Mouse (Mus musculus) liver, embryonic 13.5 days (tissue): ENCODE data around the gene Ninj2. TPM values are rescaled to one million over a fixed set of nuclear protein-coding genes. Genes with fewer than 3 reads are reported as not detected.
A peak's percentile ranks its signal among the peaks of the same experiment; 100 is the strongest.

ENCODE experiments used
- ATAC-seq: fragments of 200-750 bp; cut with Nextera tagmentation; 2 replicates; pipeline ENCODE4 v1.8.0; 2017; ENCODE audit warnings: low read depth, mild to moderate bottlenecking, moderate number of reproducible peaks, moderate library complexity
- DNase-seq: peaks from one replicate; pipeline ENCODE4 v3.0.0; 2022
- H3K27ac ChIP-seq: fragments of 300-500 bp; sonication (generic); 2 replicates; pipeline ENCODE4 v1.5.1; 2015; ENCODE audit warnings: moderate library complexity, mild to moderate bottlenecking, inconsistent platforms
- H3K27me3 ChIP-seq: fragments of 300-500 bp; sonication (generic); 2 replicates; pipeline ENCODE4 v1.6.1; 2015; ENCODE audit warnings: mild to moderate bottlenecking, inconsistent platforms
- H3K36me3 ChIP-seq: fragments of 300-500 bp; sonication (generic); 2 replicates; pipeline ENCODE4 v1.6.1; 2015; ENCODE audit warnings: mild to moderate bottlenecking, inconsistent platforms
- H3K4me1 ChIP-seq: fragments of 300-500 bp; sonication (generic); replicated peaks from 2 replicates; pipeline ENCODE4 v1.6.1; 2015; ENCODE audit warnings: inconsistent platforms
- H3K4me2 ChIP-seq: fragments of 300-500 bp; sonication (generic); 2 replicates; pipeline ENCODE4 v1.6.1; 2015; ENCODE audit warnings: inconsistent platforms, mild to moderate bottlenecking, moderate library complexity
- H3K4me3 ChIP-seq: fragments of 300-500 bp; sonication (generic); replicated peaks from 2 replicates; pipeline ENCODE4 v1.5.1; 2015; ENCODE audit warnings: mild to moderate bottlenecking, inconsistent platforms
- H3K9ac ChIP-seq: fragments of 300-500 bp; sonication (generic); 2 replicates; pipeline ENCODE4 v1.6.1; 2015; ENCODE audit warnings: mild to moderate bottlenecking, inconsistent platforms
- H3K9me3 ChIP-seq: fragments of 300-500 bp; sonication (generic); replicated peaks from 2 replicates; pipeline ENCODE4 v1.6.1; 2016; ENCODE audit warnings: inconsistent platforms
- WGBS: fragments of 180-500 bp; shearing (Covaris S2); methylation state at CpG from one replicate; pipeline ENCODE4 v1.1.7; 2015; ENCODE audit not compliant: insufficient replicate concordance; 5-methylcytosine and 5-hydroxymethylcytosine counted together
- polyA plus RNA-seq: library from polyadenylated mRNA; unstranded; fragments of >200 nt; fragmentation: Nextera tagmentation; extraction: Ambion mirVana; gene quantifications from 2 replicates; pipeline ENCODE4 v1.2.1, GENCODE M21; 2015

Ninj2 gene
- polyA plus RNA-seq, 1 experiment from 2014 or later, result not detected

DNA sequence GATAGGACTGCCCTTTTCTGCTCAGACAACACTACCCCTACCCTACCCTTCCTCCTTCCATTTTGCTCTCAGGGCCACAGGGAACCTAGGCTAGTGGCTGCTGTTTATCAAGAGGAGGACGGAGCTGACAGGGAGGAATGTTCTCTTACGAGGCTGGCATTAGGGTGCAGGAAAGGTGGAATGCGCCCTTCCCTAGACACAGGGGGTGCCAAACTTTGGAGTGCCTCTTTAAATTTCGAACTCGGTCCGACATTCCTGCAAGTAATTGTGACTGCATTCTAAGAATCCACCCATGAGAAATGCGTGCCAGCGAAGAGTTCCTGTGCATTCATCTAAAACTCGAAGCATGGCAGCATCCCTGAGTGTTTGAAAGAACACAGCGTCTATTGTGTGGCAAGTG lies 53.5 kb downstream of the Ninj2 start:
- no peak for DNase-seq

DNA sequence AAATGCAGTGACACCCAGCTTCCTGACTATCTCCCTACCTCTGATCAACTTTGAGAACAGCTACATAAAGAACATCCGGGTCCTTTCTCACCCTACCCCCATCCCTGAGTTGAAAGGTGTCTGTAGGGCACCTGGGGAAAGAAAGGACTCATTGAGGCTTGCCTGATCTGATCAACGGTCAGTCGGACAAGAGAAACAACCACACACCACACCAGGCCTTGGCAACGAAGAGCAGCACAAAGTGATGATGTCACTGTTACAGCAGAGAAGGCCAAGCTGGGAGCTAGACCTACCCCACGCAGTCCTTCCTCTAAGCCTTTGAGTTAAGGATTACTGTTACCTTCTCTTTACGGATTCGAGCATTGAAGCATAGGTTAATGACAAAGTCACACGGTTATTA lies 54.3 kb downstream of the Ninj2 start:
- Histone ChIP-seq H3K4me3 (no peak overlapping the region), H3K27me3 (no peaks in the 10 kb centered on the region), H3K9me3 (no peaks in the 10 kb centered on the region), H3K36me3 (no peaks in the 10 kb centered on the region), H3K4me2 (no peak overlapping the region), H3K27ac (no peak overlapping the region), H3K9ac (no peak overlapping the region), H3K4me1 (peaks cover 23% of the 10 kb centered on the region)
- ATAC-seq (no peak), DNase-seq (no peak)
- WGBS, result 74% methylated on average over 8 of the region's 8 CpGs

More for the DNA sequence above, 53.5 kb downstream of the Ninj2 start:
- ATAC-seq, result no peak
- H3K4me2 ChIP-seq, result no peak overlapping the region
- H3K9me3 ChIP-seq, result no peaks in the 10 kb centered on the region
- H3K4me1 ChIP-seq, result peaks cover 23% of the 10 kb centered on the region
- no peaks in the 10 kb centered on the region for H3K27me3 ChIP-seq
- no peak overlapping the region for H3K27ac ChIP-seq
- H3K4me3 ChIP-seq, result no peak overlapping the region
- H3K36me3 ChIP-seq, result no peaks in the 10 kb centered on the region
- no peak overlapping the region for H3K9ac ChIP-seq
- 74% methylated on average over 10 of the region's 10 CpGs for WGBS

DNA sequence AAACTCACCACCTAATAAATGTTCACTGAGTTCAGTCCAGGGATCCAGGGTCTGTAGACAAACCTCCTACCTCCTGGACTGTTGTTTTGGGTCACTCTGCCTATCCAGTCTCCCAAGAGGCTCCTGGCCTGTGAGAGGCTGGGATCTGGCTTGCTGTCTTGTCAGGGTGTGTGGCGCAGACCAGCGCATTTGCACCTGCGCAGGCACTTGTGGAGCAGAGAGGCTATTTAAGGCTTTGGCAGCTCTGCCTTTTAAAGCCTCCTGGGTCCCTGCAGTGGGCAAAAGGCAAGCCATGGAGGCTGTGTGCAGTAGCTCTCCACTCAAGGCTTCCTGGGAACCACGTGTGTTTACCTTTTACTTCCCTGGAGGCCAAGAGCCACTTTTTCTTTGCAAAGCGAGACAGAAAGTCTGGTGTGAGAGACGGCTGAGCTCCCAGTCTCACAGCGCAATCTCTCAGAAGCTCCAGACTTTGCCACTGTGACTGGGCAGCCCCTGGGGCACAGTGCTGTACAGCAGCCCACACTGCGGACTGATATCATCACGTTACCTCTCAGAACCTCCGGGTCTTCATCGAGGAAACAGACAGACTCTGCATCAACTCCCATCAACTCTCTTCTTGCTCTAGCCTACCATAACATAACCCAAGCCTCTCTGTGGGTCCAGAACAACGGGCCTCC lies 55.7 kb downstream of the Ninj2 start:
- no peak for DNase-seq
- peaks cover 23% of the 10 kb centered on the region for H3K4me1 ChIP-seq

DNA sequence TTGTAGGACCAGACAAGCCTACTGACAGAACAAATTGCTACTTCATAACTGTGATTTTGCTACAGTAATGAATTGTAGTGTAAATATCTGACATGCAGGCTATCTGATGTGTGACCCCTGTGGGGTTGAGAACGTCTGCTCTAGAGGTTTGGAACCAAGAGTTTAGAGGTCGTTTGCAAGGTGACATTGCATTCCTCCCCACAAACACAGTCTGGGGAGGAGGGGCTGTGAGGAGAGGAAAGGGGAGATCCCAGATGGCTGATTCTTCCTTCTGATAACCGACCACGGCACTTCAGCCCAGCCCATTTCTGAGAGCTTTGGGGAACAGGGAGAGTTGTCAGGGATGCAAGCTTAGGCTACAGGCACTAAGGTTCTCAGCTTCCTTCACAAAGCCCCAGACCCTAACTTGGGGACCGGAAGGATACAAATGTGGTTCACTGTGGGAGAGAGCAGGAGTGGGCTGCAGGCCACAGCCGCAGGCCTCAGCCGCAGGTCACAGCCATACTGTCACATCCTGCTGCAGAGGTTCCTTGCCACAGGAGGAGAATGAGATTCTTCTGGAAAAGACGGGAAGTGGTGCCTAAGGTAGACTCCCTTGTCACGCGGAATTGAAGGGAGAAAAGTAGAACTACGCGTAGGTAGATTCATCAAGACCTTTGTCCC lies 56.4 kb downstream of the Ninj2 start:
- no peaks in the 10 kb centered on the region for H3K9me3 ChIP-seq
- 54% methylated on average over 12 of the region's 12 CpGs for WGBS
- no peaks in the 10 kb centered on the region for H3K36me3 ChIP-seq
- H3K4me1 ChIP-seq, result peaks cover 23% of the 10 kb centered on the region
- no peak overlapping the region for H3K9ac ChIP-seq
- H3K4me3 ChIP-seq, result no peak overlapping the region
- ATAC-seq (no peak), DNase-seq (no peak)
- no peak overlapping the region for H3K4me2 ChIP-seq
- no peaks in the 10 kb centered on the region for H3K27me3 ChIP-seq
- H3K27ac ChIP-seq, result peak overlapping the region; percentile 1; the same call in 1 of the 2 replicates

More for the DNA sequence above, 55.7 kb downstream of the Ninj2 start:
- no peak overlapping the region for H3K9ac ChIP-seq
- H3K4me2 ChIP-seq, result no peak overlapping the region
- ATAC-seq, result no peak
- WGBS, result 75% methylated on average over 12 of the region's 12 CpGs
- no peak overlapping the region for H3K27ac ChIP-seq
- H3K4me3 ChIP-seq, result no peak overlapping the region
- no peaks in the 10 kb centered on the region for H3K9me3 ChIP-seq
- H3K36me3 ChIP-seq, result no peaks in the 10 kb centered on the region
- H3K27me3 ChIP-seq, result no peaks in the 10 kb centered on the region

DNA sequence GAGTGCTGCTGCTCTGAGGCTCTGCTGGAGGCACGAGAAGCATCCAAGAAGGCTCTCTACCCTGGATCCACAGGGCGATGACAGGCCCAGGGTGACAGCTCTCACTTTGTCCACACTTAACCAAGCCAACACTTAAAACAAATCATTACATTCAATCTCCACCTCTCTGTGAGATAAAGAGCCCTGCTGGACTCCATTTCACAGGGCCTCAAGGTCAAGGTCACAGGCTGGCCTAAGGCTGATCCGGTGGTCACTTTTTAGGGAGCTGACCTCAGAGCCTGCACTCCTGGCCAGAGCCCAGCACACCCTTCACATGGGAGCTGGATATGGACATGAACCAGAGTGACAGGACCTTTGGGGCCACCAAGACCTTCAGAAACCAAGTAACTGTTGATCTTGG lies 57.1 kb downstream of the Ninj2 start:
- WGBS, result 61% methylated on average over 3 of the region's 3 CpGs
- H3K27me3 ChIP-seq, result no peaks in the 10 kb centered on the region
- H3K4me3 ChIP-seq, result no peak overlapping the region
- peaks cover 23% of the 10 kb centered on the region for H3K4me1 ChIP-seq
- H3K27ac ChIP-seq, result peak overlapping the region; percentile 1; the same call in 1 of the 2 replicates
- H3K36me3 ChIP-seq, result no peaks in the 10 kb centered on the region
- no peak overlapping the region for H3K4me2 ChIP-seq
- no peak overlapping the region for H3K9ac ChIP-seq
- H3K9me3 ChIP-seq, result no peaks in the 10 kb centered on the region
- DNase-seq, result no peak
- peak; percentile 44; the same call in 1 of the 2 replicates for ATAC-seq

DNA sequence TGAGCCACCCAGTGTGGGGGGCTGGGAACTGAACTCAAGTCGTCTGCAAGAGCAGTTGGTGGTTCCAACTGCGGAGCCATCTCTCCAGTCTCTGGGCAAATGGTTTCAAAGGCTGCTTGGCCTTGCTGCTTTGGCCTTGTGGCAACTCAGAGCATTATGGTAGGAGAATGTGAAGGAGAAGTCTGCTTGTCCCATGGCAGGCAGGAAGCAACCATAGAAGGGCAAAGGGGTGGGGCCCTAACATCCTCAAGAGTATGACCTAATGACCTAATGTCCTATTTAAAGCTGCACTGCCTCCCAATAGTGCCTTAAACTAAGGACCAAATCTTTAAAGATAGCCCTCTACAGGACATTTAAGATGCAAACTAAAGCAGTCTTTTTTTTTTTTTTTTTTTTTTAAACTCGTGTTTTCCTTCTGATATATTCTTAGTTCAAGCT lies 58.5 kb downstream of the Ninj2 start:
- no peak for ATAC-seq

DNA sequence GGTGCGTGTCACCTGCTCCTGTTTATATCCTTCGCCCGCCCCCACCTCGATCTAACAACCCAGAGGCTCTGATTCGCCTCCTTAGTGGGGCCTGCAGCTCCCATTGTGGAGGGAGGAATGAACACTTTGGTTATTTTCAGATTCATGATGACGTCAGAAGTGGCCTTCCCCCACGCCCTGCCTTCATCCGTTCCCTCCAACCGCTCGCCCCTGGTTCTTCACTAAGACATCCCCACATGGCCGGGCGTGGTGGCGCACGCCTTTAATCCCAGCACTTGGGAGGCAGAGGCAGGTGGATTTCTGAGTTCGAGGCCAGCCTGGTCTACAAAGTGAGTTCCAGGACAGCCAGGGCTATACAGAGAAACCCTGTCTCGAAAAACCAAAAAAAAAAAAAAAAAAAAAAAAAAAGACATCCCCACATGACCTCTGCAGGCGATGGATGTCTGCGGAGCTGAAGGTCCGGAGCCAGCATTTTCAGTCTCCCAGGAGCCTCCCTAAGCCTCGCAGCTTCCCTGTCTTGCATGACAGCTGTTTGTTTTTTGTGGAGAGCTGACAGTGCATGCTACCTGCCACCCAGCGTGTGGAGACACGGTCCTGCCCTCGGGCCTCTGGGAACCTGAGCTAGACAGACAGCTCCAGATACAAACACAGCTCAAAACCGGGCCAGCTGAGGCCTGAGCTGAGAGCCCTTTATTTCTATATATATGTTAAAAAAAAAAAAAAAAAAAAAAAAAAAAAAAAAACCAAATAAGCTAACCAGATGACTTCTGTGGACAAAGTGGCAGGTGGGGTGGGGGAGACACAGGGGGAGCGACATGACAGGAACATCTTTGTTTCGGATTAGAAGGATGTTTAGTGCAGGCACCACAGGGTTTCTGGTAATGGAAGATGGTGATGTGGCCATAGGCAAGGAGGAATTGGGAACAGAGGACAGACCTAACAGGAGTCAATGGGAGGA lies 59.9 kb downstream of the Ninj2 start:
- Histone ChIP-seq H3K9me3 (no peaks in the 10 kb centered on the region), H3K4me3 (no peak overlapping the region), H3K27ac (no peak overlapping the region), H3K4me1 (peaks cover 20% of the 10 kb centered on the region), H3K4me2 (no peak overlapping the region), H3K9ac (no peak overlapping the region), H3K36me3 (no peaks in the 10 kb centered on the region), H3K27me3 (no peaks in the 10 kb centered on the region)
- ATAC-seq, result no peak
- DNase-seq, result no peak
- WGBS, result 78% methylated on average over 24 of the region's 26 CpGs

More for the DNA sequence above, 58.5 kb downstream of the Ninj2 start:
- 45% methylated on average over 3 of the region's 3 CpGs for WGBS
- Histone ChIP-seq H3K27ac (no peak overlapping the region), H3K4me2 (no peak overlapping the region), H3K36me3 (no peaks in the 10 kb centered on the region), H3K4me1 (peaks cover 20% of the 10 kb centered on the region), H3K27me3 (no peaks in the 10 kb centered on the region), H3K4me3 (no peak overlapping the region), H3K9ac (no peak overlapping the region), H3K9me3 (no peaks in the 10 kb centered on the region)
- no peak for DNase-seq

DNA sequence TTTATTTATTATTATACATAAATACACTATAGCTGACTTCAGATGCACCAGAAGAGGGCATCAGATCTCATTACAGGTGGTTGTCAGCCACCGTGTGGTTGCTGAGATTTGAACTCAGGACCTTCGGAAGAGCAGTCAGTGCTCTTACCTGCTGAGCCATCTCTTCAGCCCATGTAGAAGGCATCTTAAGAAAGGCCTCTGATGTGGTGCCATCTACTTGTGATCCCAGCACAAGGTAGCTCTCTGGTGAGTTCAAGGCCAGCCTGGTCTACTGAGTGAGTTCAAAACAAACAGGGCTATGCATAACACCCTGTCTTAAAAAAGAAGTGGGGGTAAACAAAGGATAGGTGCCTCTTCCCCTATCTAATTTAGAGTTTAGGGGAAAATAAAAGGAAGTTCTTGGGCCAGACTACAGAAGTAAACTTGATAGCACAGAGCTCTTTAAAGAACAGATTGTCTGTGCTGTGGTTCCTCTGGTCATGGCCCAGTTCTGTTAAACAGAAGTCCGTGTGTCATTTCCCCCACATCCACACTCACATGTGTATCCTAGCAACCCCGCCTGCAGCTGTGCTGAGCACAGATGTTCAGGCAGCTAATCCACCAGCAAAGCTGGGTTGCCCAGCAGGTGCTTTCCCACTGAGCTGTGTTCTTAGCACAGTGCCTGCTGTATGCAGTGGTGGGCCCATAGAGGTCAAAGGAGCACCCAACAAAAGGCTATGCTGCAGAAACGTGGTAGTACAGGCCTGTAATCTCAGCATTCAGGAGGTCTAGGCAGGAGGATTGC lies 61.6 kb downstream of the Ninj2 start:
- ATAC-seq (0 out of 2 replicates have a peak, but pooled peaks have one; percentile 29), DNase-seq (no peak)
- no peaks in the 10 kb centered on the region for H3K9me3 ChIP-seq

DNA sequence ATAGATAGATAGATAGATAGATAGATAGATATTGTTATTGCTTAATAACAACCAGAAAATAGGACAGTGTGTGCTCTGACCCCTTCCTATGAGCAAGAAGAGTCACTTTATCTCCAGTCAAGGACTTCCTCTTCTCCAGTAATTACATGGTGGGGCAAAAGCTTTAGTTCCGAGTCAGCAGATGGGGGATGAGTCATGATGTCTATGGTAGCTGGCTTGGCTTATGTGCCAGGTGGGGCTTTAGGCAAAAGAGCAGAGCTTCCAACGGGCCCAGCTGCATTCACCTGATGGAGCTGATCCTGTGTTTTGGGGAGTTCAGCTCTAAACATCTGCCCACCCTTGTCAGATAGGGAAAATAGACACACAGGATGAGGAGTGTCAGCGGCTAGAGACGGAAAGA lies 62.4 kb downstream of the Ninj2 start:
- Histone ChIP-seq H3K4me2 (no peak overlapping the region), H3K9me3 (no peaks in the 10 kb centered on the region), H3K27ac (no peak overlapping the region), H3K36me3 (no peaks in the 10 kb centered on the region), H3K27me3 (no peaks in the 10 kb centered on the region), H3K4me3 (no peak overlapping the region), H3K9ac (no peak overlapping the region), H3K4me1 (peaks cover 19% of the 10 kb centered on the region)
- ATAC-seq, result no peak
- DNase-seq, result no peak
- WGBS, result 37% methylated on average over 4 of the region's 4 CpGs

More for the DNA sequence above, 61.6 kb downstream of the Ninj2 start:
- Histone ChIP-seq H3K4me3 (no peak overlapping the region), H3K4me1 (peaks cover 24% of the 10 kb centered on the region), H3K4me2 (no peak overlapping the region), H3K27me3 (no peaks in the 10 kb centered on the region), H3K9ac (no peak overlapping the region), H3K36me3 (no peaks in the 10 kb centered on the region), H3K27ac (no peak overlapping the region)
- WGBS, result 53% methylated on average over 5 of the region's 5 CpGs

DNA sequence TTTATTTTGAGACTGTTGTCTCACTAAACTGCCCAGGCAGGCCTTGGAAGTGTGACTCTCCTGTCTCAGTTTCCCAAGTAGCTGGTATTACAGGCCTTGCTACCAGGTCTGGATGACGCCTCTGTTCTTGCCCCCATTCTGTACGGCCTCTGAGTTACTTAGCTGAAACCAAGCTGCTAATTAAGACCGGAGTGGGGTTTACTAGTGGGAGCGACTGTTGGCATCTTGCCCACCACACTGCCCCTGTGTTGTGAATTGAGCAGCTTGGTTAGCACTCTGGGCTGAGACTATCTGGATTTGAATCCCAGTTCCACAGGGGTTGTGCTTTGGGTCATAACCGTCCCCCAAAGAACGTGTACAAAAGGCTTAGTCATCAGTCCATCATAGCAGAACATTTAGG lies 64.3 kb downstream of the Ninj2 start:
- Histone ChIP-seq H3K4me2 (no peak overlapping the region), H3K36me3 (no peaks in the 10 kb centered on the region), H3K27me3 (no peaks in the 10 kb centered on the region), H3K27ac (no peak overlapping the region), H3K4me3 (no peak overlapping the region), H3K4me1 (peaks cover 18% of the 10 kb centered on the region), H3K9ac (no peak overlapping the region), H3K9me3 (no peaks in the 10 kb centered on the region)
- no peak for DNase-seq
- WGBS, result 68% methylated on average over 6 of the region's 6 CpGs
- no peak for ATAC-seq
